Mouse (Mus musculus) CH12.LX (cell line): ENCODE data around the gene Glp1r.

ENCODE experiments used
- BHLHE40 ChIP-seq: IDR thresholded peaks from 2 replicates; pipeline ENCODE4 v1.6.1; 2011; ENCODE audit warnings: mild to moderate bottlenecking, low read depth, low read length, improper control_type of control experiment
- CHD1 ChIP-seq: IDR thresholded peaks from 2 replicates; pipeline ENCODE4 v1.6.1; 2012; ENCODE audit warnings: low read depth, low read length, improper control_type of control experiment, inconsistent platforms
- CTCF ChIP-seq, 2 experiments: IDR thresholded peaks in 1 of 2; conservative IDR thresholded peaks in 1 of 2; 2 replicates each; pipeline ENCODE4 v1.5.1; 2011 to 2012; ENCODE audit warnings: low read depth in 2 of 2, low read length in 2 of 2, improper control_type of control experiment in 1 of 2, inconsistent platforms in 1 of 2, mild to moderate bottlenecking in 1 of 2, moderate library complexity in 1 of 2
- EP300 ChIP-seq: IDR thresholded peaks from 2 replicates; pipeline ENCODE4 v1.6.1; 2011; ENCODE audit warnings: low read length, improper control_type of control experiment
- ETS1 ChIP-seq: conservative IDR thresholded peaks from 2 replicates; pipeline ENCODE4 v1.6.1; 2012; ENCODE audit warnings: low read depth, mild to moderate bottlenecking, inconsistent platforms, low read length, improper control_type of control experiment, moderate library complexity
- JUND ChIP-seq: conservative IDR thresholded peaks from 2 replicates; pipeline ENCODE4 v1.6.1; 2011; ENCODE audit warnings: low read depth, low read length, improper control_type of control experiment
- PAX5 ChIP-seq: IDR thresholded peaks from 2 replicates; pipeline ENCODE4 v1.6.1; 2012; ENCODE audit warnings: low read length, inconsistent platforms, mixed read lengths
- POLR2AphosphoS2 ChIP-seq: IDR thresholded peaks from 2 replicates; pipeline ENCODE4 v1.6.1; 2011; ENCODE audit warnings: low read depth, low read length, improper control_type of control experiment
- ZNF384 ChIP-seq: IDR thresholded peaks from 2 replicates; pipeline ENCODE4 v1.6.1; 2012; ENCODE audit warnings: low read depth, low read length, improper control_type of control experiment, inconsistent platforms

DNA sequence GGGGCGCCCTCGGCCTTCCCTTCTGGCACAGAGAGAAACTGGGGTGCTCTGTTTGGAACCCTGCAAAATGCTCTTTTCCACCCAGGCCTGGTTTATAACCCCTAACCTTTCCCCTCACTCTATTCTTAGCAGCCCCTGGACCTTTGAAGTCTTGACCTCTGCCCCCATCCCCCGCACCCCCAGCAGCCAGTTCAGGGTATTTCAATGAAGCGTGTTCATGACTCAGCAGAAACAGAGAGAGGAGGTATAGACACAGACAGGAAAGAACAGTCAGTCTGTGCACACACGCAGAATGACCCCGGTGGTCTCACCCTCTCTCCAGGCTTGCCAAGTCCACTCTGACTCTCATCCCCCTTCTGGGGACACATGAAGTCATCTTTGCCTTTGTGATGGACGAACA is 29.2 kb downstream of the Glp1r start:
- TF ChIP-seq PAX5 (no peak), CTCF (conservative IDR thresholded peaks at IDR 0.05 in 1 of 2, IDR thresholded peaks at IDR 0.05 in 1 of 2; ENCODE audit: low read depth in 2 of 2, low read length in 2 of 2) (no peak), EP300 (no peak), ZNF384 (no peak), JUND (no peak), BHLHE40 (no peak), CHD1 (no peak), POLR2AphosphoS2 (no peak), ETS1 (no peak)
